Mouse (Mus musculus): ENCODE data around the gene Stmn1. TPM values are rescaled to one million over a fixed set of nuclear protein-coding genes. Genes with fewer than 3 reads are reported as not detected.

Stmn1 gene
- polyA plus RNA-seq, 1 experiment, result 44.5 TPM

- no peak for TF ChIP-seq GATA1 (IDR thresholded peaks at IDR 0.05; ENCODE audit: low read length)
Observed at GRCm38 (mm10) chr4:134450392-134451195, 17.5 kb upstream of the Stmn1 start.

GRCm38 (mm10) chr4:134451484-134451883, 16.6 kb upstream of the Stmn1 start:
- no peak for TF ChIP-seq GATA1 (IDR thresholded peaks at IDR 0.05; ENCODE audit: low read length)

GRCm38 (mm10) chr4:134453619-134454400, 14.3 kb upstream of the Stmn1 start:
- no peak for TF ChIP-seq GATA1 (IDR thresholded peaks at IDR 0.05; ENCODE audit: low read length)

- TF ChIP-seq GATA1 (IDR thresholded peaks at IDR 0.05; ENCODE audit: low read length), result no peak
Observed at GRCm38 (mm10) chr4:134455310-134455709, 12.8 kb upstream of the Stmn1 start.

- no peak for TF ChIP-seq GATA1 (IDR thresholded peaks at IDR 0.05; ENCODE audit: low read length)
Observed at GRCm38 (mm10) chr4:134457130-134457825, 10.8 kb upstream of the Stmn1 start.

- TF ChIP-seq GATA1 (IDR thresholded peaks at IDR 0.05; ENCODE audit: low read length), result no peak
Observed at GRCm38 (mm10) chr4:134458856-134459255, 9.3 kb upstream of the Stmn1 start.

GRCm38 (mm10) chr4:134460277-134460676, 7.8 kb upstream of the Stmn1 start:
- no peak for TF ChIP-seq GATA1 (IDR thresholded peaks at IDR 0.05; ENCODE audit: low read length)

- no peak for TF ChIP-seq GATA1 (IDR thresholded peaks at IDR 0.05; ENCODE audit: low read length)
Observed at GRCm38 (mm10) chr4:134461252-134461651, 6.9 kb upstream of the Stmn1 start.

- TF ChIP-seq GATA1 (IDR thresholded peaks at IDR 0.05; ENCODE audit: low read length), result no peak
Observed at GRCm38 (mm10) chr4:134465789-134466188, 2.3 kb upstream of the Stmn1 start.

- TF ChIP-seq GATA1 (IDR thresholded peaks at IDR 0.05; ENCODE audit: low read length), result no peak
Observed at GRCm38 (mm10) chr4:134466381-134467262, 1.5 kb upstream of the Stmn1 start.

- TF ChIP-seq GATA1 (IDR thresholded peaks at IDR 0.05; ENCODE audit: low read length), result no peak
Observed at GRCm38 (mm10) chr4:134467435-134468214, 495 bp upstream of the Stmn1 start.

GRCm38 (mm10) chr4:134468578-134469266, 602 bp downstream of the Stmn1 start:
- no peak for TF ChIP-seq GATA1 (IDR thresholded peaks at IDR 0.05; ENCODE audit: low read length)

GRCm38 (mm10) chr4:134469341-134469796, 1.2 kb downstream of the Stmn1 start:
- no peak for TF ChIP-seq GATA1 (IDR thresholded peaks at IDR 0.05; ENCODE audit: low read length)

GRCm38 (mm10) chr4:134469985-134470384, 1.9 kb downstream of the Stmn1 start:
- no peak for TF ChIP-seq GATA1 (IDR thresholded peaks at IDR 0.05; ENCODE audit: low read length)

Data from G1E-ER4 (cell line).